Mouse (Mus musculus): Measurements from ENCODE around the gene Cbx1.

- TF ChIP-seq HCFC1 (IDR thresholded peaks at IDR 0.05; ENCODE audit: borderline replicate concordance, insufficient read depth, low read length) (no peak), CHD2 (IDR thresholded peaks at IDR 0.05; ENCODE audit: low read depth, low read length) (no peak), ZNF384 (IDR thresholded peaks at IDR 0.05; ENCODE audit: low read depth, low read length) (no peak), MAFK (IDR thresholded peaks at IDR 0.05; ENCODE audit: insufficient read depth, low read depth, low read length) (no peak), ZC3H11A (IDR thresholded peaks at IDR 0.05; ENCODE audit: borderline replicate concordance, low read depth, low read length) (no peak)
These were observed 42.6 kb downstream of the Cbx1 start for GRCm38 (mm10) chr11:96831516-96831915.

All from ES-E14 (cell line).